Mouse (Mus musculus) sigmoid colon, adult 10 weeks (tissue): ENCODE measurements around the gene Ftsj1. TPM values are rescaled to one million over a fixed set of nuclear protein-coding genes. Genes with fewer than 3 reads are reported as not detected.

Experiments used
- polyA plus RNA-seq: library from polyadenylated mRNA; stranded (reverse); fragments of 350-450 nt; fragmentation: Illumina TruSeq; extraction: RNeasy Lipid Tissue Mini Kit (QIAGEN cat#74804); gene quantifications from one replicate; pipeline ENCODE4 v1.2.3, GENCODE M21; 2014; ENCODE audit warnings: low read depth, low replicate concordance

Gene Ftsj1
- 7.7 TPM for polyA plus RNA-seq

GRCm38 (mm10) chrX:8252334-8253285 lies at the start of gene Ftsj1:
Ftsj1 (minus strand) TSS chrX:8252406.

GRCm38 (mm10) chrX:8271083-8271820 lies 19.0 kb upstream of the Ftsj1 start, which contains the start of gene Slc38a5:
Slc38a5 (plus strand) TSS chrX:8271133.

GRCm38 (mm10) chrX:8206015-8206693 lies 46.1 kb downstream of the Ftsj1 start, which contains the start of gene Porcn:
Porcn (minus strand) TSS chrX:8206525.

GRCm38 (mm10) chrX:8193419-8193723 lies 58.8 kb downstream of the Ftsj1 start, which contains the start of gene Ebp:
Ebp (minus strand) TSS chrX:8193512.

Other genes with a start within 250 kb of the Ftsj1 start
- gene Glod5, start 233.9 kb downstream of the Ftsj1 start, polyA plus RNA-seq: 176 TPM
- gene Suv39h1, start 177.6 kb downstream of the Ftsj1 start, polyA plus RNA-seq: 6.6 TPM
- 0.47 TPM for gene Was, start 161.9 kb downstream of the Ftsj1 start, polyA plus RNA-seq
- 96.1 TPM for gene Wdr13, start 119.5 kb downstream of the Ftsj1 start, polyA plus RNA-seq
- 597 TPM for gene Rbm3, start 106.5 kb downstream of the Ftsj1 start, polyA plus RNA-seq
- gene Tbc1d25, start 76.2 kb downstream of the Ftsj1 start, polyA plus RNA-seq: 0.25 TPM
- 42.3 TPM for gene Ebp, start 58.9 kb downstream of the Ftsj1 start, polyA plus RNA-seq
- gene Porcn, start 45.9 kb downstream of the Ftsj1 start, polyA plus RNA-seq: 1.5 TPM
- not detected for gene Slc38a5, start 18.7 kb upstream of the Ftsj1 start, polyA plus RNA-seq
- gene Ssxb10, start 75.0 kb upstream of the Ftsj1 start, polyA plus RNA-seq: not detected
- not detected for gene Ssxb9, start 114.6 kb upstream of the Ftsj1 start, polyA plus RNA-seq
- not detected for gene Ssxb1, start 160.9 kb upstream of the Ftsj1 start, polyA plus RNA-seq
- gene Ssxb2, start 209.3 kb upstream of the Ftsj1 start, polyA plus RNA-seq: not detected